Mouse (Mus musculus) kidney, embryonic 16.5 days (tissue): Measurements from ENCODE around the gene Col5a3. TPM values are rescaled to one million over a fixed set of nuclear protein-coding genes. Genes with fewer than 3 reads are reported as not detected.
A peak's percentile ranks its signal among the peaks of the same experiment; 100 is the strongest.

Source experiments
- ATAC-seq: fragments of 200-750 bp; cut with Nextera tagmentation; 2 replicates; pipeline ENCODE4 v1.8.0; 2017; ENCODE audit warnings: moderate TSS enrichment; ENCODE audit not compliant: low FRiP score, low TSS enrichment
- H3K27ac ChIP-seq: fragments of 300-500 bp; sonication (generic); 2 replicates; pipeline ENCODE4 v1.5.1; 2014; ENCODE audit warnings: low read length
- H3K27me3 ChIP-seq: fragments of 300-500 bp; sonication (generic); 2 replicates; pipeline ENCODE4 v1.6.1; 2014; ENCODE audit warnings: low read length, control low read depth, mixed read lengths; ENCODE audit not compliant: insufficient read depth
- H3K36me3 ChIP-seq: fragments of 300-500 bp; sonication (generic); 2 replicates; pipeline ENCODE4 v1.6.1; 2014; ENCODE audit warnings: low read length, control low read depth, mixed read lengths; ENCODE audit not compliant: insufficient read depth
- H3K4me1 ChIP-seq: fragments of 300-500 bp; sonication (generic); 2 replicates; pipeline ENCODE4 v1.6.1; 2014; ENCODE audit warnings: low read length, control low read depth, mixed read lengths; ENCODE audit not compliant: insufficient read depth
- H3K4me2 ChIP-seq: fragments of 300-500 bp; sonication (generic); replicated peaks from 2 replicates; pipeline ENCODE4 v1.6.1; 2014; ENCODE audit warnings: low read depth, low read length
- H3K4me3 ChIP-seq: fragments of 300-500 bp; sonication (generic); 2 replicates; pipeline ENCODE4 v1.5.1; 2014; ENCODE audit warnings: mild to moderate bottlenecking, low read length
- H3K9ac ChIP-seq: fragments of 300-500 bp; sonication (generic); replicated peaks from 2 replicates; pipeline ENCODE4 v1.6.1; 2014; ENCODE audit warnings: low read length
- H3K9me3 ChIP-seq: fragments of 300-500 bp; sonication (generic); 2 replicates; pipeline ENCODE4 v1.6.1; 2016; ENCODE audit warnings: low read length, control low read depth
- WGBS: fragments of 180-500 bp; shearing (Covaris S2); extraction: QIAGEN DNeasy Blood & Tissue Kit; methylation state at CpG from one replicate; pipeline ENCODE4 v1.1.7; 2014; 5-methylcytosine and 5-hydroxymethylcytosine counted together
- polyA plus RNA-seq: library from polyadenylated mRNA; unstranded; fragments of >200 nt; fragmentation: Nextera tagmentation; extraction: Ambion mirVana; gene quantifications from 2 replicates; pipeline ENCODE4 v1.2.1, GENCODE M21; 2015

The Col5a3 gene
- polyA plus RNA-seq, 1 experiment from 2014 or later: 2.5 TPM

DNA sequence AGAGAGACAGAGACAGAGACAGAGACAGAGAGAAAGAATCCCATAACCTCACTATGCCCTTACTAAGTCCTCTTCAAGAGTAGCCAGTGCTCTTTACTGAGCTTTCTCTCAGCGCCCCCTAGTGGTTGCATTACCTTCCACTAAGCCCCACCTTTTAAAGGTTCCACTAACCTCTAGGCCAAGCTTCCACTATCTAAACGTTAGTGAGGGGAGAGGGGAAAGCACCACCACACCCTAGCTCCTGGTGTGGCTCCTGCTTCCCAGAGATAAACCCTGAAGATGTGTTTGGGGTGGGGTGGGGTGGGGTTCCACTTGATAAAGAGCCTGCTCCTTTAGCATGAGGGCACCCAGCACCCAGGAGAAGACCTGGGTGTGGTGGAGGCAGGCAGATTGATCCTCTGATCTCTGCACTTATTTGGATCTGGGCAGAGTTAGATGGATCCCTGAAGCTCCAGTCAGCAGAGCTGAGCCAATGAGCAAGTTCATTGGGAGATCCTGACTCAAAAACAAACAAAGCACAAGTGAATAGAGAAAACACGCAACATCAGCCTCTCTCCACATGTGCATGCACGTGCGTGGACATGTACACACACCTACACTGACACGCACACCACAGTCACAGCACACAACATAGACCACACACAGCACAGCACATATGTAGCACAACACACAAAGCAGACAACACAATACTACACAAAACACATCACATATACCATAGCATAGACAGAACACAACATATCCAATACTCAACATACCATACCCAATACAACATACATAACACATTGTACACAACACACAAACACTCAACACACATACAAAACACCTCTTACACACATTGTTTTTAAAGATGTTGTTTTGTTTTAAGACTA, 57.5 kb downstream of the Col5a3 start:
- ATAC-seq: no peak
- 56% methylated on average over 6 of the region's 6 CpGs for WGBS
- Histone ChIP-seq H3K9me3 (no peaks in the 10 kb centered on the region), H3K36me3 (no peaks in the 10 kb centered on the region), H3K4me1 (0 out of 2 replicates have a peak, but pooled peaks cover 3% of the 10 kb centered on the region), H3K4me3 (no peak overlapping the region), H3K27me3 (no peaks in the 10 kb centered on the region), H3K9ac (no peak overlapping the region), H3K4me2 (no peak overlapping the region), H3K27ac (no peak overlapping the region)

DNA sequence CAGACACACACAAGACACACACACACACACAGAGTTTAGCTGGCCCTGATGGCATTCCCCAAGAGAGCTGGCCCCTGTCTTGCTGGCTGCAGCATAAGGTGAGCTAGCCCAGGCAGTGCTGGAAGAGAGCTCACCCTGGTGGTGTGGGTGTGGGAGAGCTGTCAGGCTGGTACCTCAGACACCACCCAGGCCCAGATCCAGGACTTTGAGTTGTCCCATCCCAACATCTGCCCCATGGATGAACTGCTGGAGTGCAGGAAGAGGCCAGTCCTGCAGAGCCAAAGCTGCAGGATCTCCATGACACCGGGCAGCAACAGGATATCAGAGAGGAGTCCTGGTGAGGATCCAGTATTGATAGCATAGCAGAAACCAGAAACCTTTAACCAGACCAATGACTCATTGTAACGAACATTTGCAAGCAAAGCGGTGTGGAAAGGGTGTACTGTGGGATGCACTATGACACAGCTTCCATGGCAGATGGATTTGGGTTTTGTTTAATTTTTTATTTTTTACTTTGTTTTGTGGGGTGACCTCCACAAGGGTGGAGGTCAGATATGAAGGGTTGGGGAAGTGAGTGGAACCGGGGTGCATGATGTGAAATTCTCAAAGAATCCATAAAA, 58.7 kb downstream of the Col5a3 start:
- Histone ChIP-seq H3K27ac (no peak overlapping the region), H3K9ac (no peak overlapping the region), H3K4me1 (0 out of 2 replicates have a peak, but pooled peaks cover 3% of the 10 kb centered on the region), H3K9me3 (no peaks in the 10 kb centered on the region), H3K36me3 (no peaks in the 10 kb centered on the region), H3K27me3 (no peaks in the 10 kb centered on the region), H3K4me2 (no peak overlapping the region), H3K4me3 (no peak overlapping the region)
- WGBS: 88% methylated on average over 4 of the region's 4 CpGs
- no peak for ATAC-seq

DNA sequence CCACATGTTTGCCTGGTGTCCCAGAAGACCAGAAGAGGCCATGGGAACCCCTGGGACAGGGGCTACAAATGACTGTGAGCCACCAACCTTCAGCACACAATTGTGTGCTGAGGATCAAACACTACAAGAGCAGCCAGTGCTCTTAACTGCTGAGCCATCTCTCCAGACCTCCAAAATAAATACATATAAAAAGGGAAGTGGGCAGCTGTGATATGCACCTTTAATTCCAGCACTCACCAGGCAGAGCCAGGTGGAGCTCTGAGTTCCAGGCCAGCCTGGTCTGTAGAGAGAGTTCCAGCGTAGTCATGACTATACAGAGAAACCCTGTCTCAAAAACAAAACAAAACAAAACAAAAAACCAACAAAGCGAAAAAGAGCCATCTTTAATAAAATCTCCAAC, 60.5 kb downstream of the Col5a3 start:
- H3K9me3 ChIP-seq: no peaks in the 10 kb centered on the region
- no peak overlapping the region for H3K4me2 ChIP-seq
- no peaks in the 10 kb centered on the region for H3K36me3 ChIP-seq
- 0 out of 2 replicates have a peak, but pooled peaks cover 3% of the 10 kb centered on the region for H3K4me1 ChIP-seq
- WGBS: 71% methylated on average over 2 of the region's 2 CpGs
- no peak overlapping the region for H3K27ac ChIP-seq
- H3K27me3 ChIP-seq: no peaks in the 10 kb centered on the region
- ATAC-seq: no peak
- no peak overlapping the region for H3K4me3 ChIP-seq
- no peak overlapping the region for H3K9ac ChIP-seq

- Histone ChIP-seq H3K4me1 (peaks cover 4% of the 10 kb centered on the region; the same call in 1 of the 2 replicates), H3K9me3 (no peaks in the 10 kb centered on the region), H3K27ac (no peak overlapping the region), H3K27me3 (peaks cover 5% of the 10 kb centered on the region), H3K36me3 (no peaks in the 10 kb centered on the region), H3K4me3 (no peak overlapping the region), H3K9ac (no peak overlapping the region), H3K4me2 (no peak overlapping the region)
- ATAC-seq: no peak
- 61% methylated on average over 6 of the region's 6 CpGs for WGBS
Measured at GRCm38 (mm10) chr9:20751477-20752029, 63.3 kb downstream of the Col5a3 start.

- Histone ChIP-seq H3K9me3 (no peaks in the 10 kb centered on the region), H3K4me3 (no peak overlapping the region), H3K36me3 (no peaks in the 10 kb centered on the region), H3K27me3 (peaks cover 28% of the 10 kb centered on the region), H3K27ac (no peak overlapping the region), H3K9ac (no peak overlapping the region), H3K4me2 (no peak overlapping the region), H3K4me1 (peaks cover 13% of the 10 kb centered on the region)
- ATAC-seq: no peak
- WGBS: 76% methylated on average over 5 of the region's 5 CpGs
Measured at GRCm38 (mm10) chr9:20749213-20749612, 65.7 kb downstream of the Col5a3 start.

GRCm38 (mm10) chr9:20748540-20748939, 66.3 kb downstream of the Col5a3 start:
- H3K27ac ChIP-seq: no peak overlapping the region
- H3K9ac ChIP-seq: no peak overlapping the region
- no peak overlapping the region for H3K4me2 ChIP-seq
- no peaks in the 10 kb centered on the region for H3K36me3 ChIP-seq
- ATAC-seq: no peak
- peaks cover 13% of the 10 kb centered on the region for H3K4me1 ChIP-seq
- H3K27me3 ChIP-seq: peaks cover 35% of the 10 kb centered on the region
- 82% methylated on average over 3 of the region's 3 CpGs for WGBS
- no peaks in the 10 kb centered on the region for H3K9me3 ChIP-seq
- no peak overlapping the region for H3K4me3 ChIP-seq

DNA sequence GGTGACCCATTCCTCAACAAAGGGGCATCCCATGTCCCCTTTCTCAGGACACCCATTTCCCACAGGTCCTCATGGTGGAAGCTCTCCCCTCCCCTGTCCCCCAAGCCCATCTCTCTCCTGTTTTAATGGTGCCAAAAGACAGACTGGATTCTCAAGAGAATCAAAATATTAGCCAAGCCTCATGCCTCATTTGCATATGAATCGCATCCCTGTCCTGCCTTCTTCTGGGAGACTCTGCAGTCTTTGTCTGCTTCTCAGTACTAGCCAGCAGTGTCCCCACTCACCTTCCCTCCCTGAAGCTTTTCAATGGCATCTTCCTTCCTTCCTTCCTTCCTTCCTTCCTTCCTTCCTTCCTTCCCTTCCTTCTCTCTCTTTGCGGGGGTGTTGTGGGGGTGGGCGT, 67.2 kb downstream of the Col5a3 start:
- peaks cover 42% of the 10 kb centered on the region for H3K27me3 ChIP-seq
- no peak for ATAC-seq
- 17% methylated on average over 3 of the region's 3 CpGs for WGBS
- no peak overlapping the region for H3K4me3 ChIP-seq
- no peak overlapping the region for H3K27ac ChIP-seq
- H3K9ac ChIP-seq: no peak overlapping the region
- no peaks in the 10 kb centered on the region for H3K36me3 ChIP-seq
- no peaks in the 10 kb centered on the region for H3K9me3 ChIP-seq
- no peak overlapping the region for H3K4me2 ChIP-seq
- peaks cover 13% of the 10 kb centered on the region for H3K4me1 ChIP-seq

DNA sequence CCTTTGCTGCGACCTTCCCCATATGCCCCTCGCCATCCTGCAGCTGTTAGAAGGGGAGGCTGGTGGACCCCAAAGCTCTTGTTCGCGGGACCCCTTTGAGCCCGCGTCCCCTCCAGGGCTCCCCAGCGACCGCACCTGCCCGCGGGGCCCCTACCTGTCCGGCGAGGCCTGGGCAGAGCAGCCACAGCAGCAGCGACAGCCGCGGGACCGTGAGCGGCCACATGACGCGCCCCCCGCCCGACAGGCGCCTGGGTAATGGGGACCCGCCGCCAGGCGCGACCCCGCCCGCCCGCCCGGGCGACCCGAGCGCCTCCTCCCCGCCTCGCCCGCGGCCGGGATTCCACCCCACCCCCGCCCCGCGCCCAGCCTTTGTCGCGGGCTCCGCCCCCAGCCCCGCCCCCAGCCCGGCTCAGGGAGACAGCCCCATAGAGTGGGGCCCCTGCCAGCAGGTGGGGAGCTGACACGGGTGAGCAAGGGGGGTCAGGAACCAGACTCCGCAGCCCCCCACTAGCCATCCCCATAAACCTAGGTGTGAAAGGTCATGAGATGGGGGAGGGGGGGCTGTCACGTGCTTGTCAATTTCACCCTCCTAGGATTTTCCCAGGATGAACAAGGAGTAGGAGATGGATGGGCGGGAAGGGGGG, 68.7 kb downstream of the Col5a3 start, which contains the start of gene Olfm2:
Gene Olfm2 (minus strand): TSS at position 333 of the 644 bp plus-strand sequence.
- H3K4me2 ChIP-seq: peak within 1 kb of the TSS; percentile 87
- ATAC-seq: peak; percentile 75
- H3K27ac ChIP-seq: no peak within 1 kb of the TSS
- H3K9me3 ChIP-seq: no peaks in the 10 kb centered on the region
- H3K4me1 ChIP-seq: peaks cover 13% of the 10 kb centered on the region
- H3K4me3 ChIP-seq: peak within 1 kb of the TSS; percentile 52
- WGBS: 2% methylated on average over 26 of the region's 50 CpGs
- H3K9ac ChIP-seq: peak within 1 kb of the TSS; percentile 60
- H3K27me3 ChIP-seq: peaks cover 42% of the 10 kb centered on the region
- no peaks in the 10 kb centered on the region for H3K36me3 ChIP-seq

- no peak for ATAC-seq
- no peaks in the 10 kb centered on the region for H3K9me3 ChIP-seq
- H3K36me3 ChIP-seq: no peaks in the 10 kb centered on the region
- peak overlapping the region; percentile 52 for H3K4me3 ChIP-seq
- WGBS: 9% methylated on average over 17 of the region's 17 CpGs
- no peak overlapping the region for H3K9ac ChIP-seq
- peaks cover 42% of the 10 kb centered on the region for H3K27me3 ChIP-seq
- peaks cover 17% of the 10 kb centered on the region for H3K4me1 ChIP-seq
- H3K27ac ChIP-seq: no peak overlapping the region
- peak overlapping the region; percentile 87 for H3K4me2 ChIP-seq
Measured at GRCm38 (mm10) chr9:20745129-20745966, 69.5 kb downstream of the Col5a3 start.
